Mouse (Mus musculus) G1E (cell line): ENCODE data around the gene Pde4d.

Experiments
- CTCF ChIP-seq: IDR thresholded peaks from 2 replicates; pipeline ENCODE4 v1.5.1; 2012; ENCODE audit warnings: low read depth, low read length, inconsistent platforms, mixed read lengths
- GATA1 ChIP-seq: IDR thresholded peaks from 2 replicates; pipeline ENCODE4 v1.6.1; 2012; ENCODE audit warnings: borderline replicate concordance, low read length, inconsistent platforms, mixed read lengths
- GATA2 ChIP-seq: IDR thresholded peaks from 2 replicates; pipeline ENCODE4 v1.6.1; 2012; ENCODE audit warnings: low read depth, low read length, inconsistent platforms, borderline replicate concordance
- POLR2AphosphoS5 ChIP-seq: IDR thresholded peaks from 2 replicates; pipeline ENCODE4 v1.6.1; 2012; ENCODE audit warnings: low read depth, low read length, inconsistent platforms; ENCODE audit not compliant: insufficient replicate concordance
- TAL1 ChIP-seq: conservative IDR thresholded peaks from 2 replicates; pipeline ENCODE4 v1.6.1; 2012; ENCODE audit warnings: low read depth, low read length, inconsistent platforms, mixed read lengths

- TF ChIP-seq GATA2 (no peak), CTCF (no peak), GATA1 (no peak), TAL1 (no peak), POLR2AphosphoS5 (no peak)
Observed at GRCm38 (mm10) chr13:108626166-108626565, 176.4 kb downstream of the Pde4d start.
